Mouse (Mus musculus): ENCODE results near the gene Cyyr1. TPM values are rescaled to one million over a fixed set of nuclear protein-coding genes. Genes with fewer than 3 reads are reported as not detected.
A peak's percentile ranks its signal among the peaks of the same experiment; 100 is the strongest.

Cyyr1 gene
- polyA plus RNA-seq, 1 experiment from 2014 or later = 2.5 TPM

DNA sequence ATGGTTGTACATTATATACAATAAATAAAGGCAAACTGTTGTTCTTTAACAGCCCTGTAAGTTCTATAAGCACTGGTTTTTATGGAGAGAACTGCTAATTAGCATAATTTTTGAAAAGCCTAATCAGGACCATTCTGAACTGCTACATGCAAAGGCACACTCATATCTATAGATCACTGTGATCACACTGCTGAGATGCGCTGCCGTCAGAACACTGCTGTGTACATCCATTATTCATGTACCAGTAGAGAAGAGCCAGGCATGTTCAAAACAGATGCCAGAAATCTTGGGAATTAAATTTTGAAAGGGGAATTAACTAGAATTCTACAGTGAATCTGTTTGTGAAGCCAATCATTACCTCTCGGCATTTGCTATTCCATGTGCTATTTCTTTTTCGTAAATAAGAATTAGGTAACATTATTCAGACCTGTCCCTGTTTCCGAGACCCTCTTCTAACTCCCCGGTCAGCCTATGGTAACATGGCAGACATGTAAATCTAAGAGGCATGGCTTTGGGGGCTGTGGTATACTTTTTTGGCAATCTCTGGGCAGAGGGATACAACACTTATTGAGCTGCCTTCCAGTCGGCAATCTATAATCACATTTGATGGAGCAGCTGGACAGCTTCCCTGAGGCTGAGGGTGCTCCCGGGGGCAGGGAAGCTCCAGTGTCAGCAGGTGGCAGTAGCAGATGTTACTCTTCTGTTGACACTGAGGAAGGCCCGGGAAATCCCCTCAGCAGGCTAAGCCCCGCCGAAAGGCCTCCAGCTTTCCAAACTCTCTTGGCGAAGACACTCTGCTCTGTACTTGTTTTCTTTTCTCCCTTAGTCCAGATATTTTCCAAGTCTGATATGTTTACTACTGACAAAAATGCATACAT, 25.2 kb downstream of the Cyyr1 start:
- Histone ChIP-seq H3K4me3 (no peak overlapping the region), H3K4me2 (no peak overlapping the region), H3K4me1 (no peaks in the 10 kb centered on the region), H3K36me3 (ENCODE audit: poor library complexity, severe bottlenecking) (no peaks in the 10 kb centered on the region), H3K27me3 (no peaks in the 10 kb centered on the region), H3K9ac (no peak overlapping the region), H3K9me3 (replicated peaks) (no peaks in the 10 kb centered on the region), H3K27ac (no peak overlapping the region)
- WGBS = 59% methylated on average over 12 of the region's 12 CpGs
- ATAC-seq = peak; percentile 88

DNA sequence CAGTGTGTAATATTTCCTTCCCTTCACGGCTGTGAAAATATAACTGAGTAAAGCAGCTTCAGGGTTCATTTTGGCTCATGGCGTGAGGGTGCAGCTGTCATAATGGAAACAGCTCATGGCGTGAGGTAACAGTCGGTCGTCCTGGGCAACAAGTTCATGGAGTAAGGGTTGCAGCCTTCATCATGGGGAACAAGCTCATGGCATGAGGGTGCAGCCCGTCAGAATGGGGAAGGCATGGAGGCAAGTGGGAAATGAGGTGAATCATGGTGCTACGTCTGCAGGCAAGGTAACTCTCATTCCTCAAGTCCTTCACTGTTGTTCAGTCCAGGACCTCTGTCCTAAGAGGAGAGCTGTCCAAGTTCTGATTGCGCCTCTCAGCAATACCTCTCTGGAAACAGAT, 28.6 kb downstream of the Cyyr1 start:
- Histone ChIP-seq H3K4me1 (no peaks in the 10 kb centered on the region), H3K27ac (no peak overlapping the region), H3K4me3 (no peak overlapping the region), H3K9me3 (replicated peaks) (no peaks in the 10 kb centered on the region), H3K9ac (no peak overlapping the region), H3K27me3 (no peaks in the 10 kb centered on the region), H3K4me2 (no peak overlapping the region), H3K36me3 (ENCODE audit: poor library complexity, severe bottlenecking) (no peaks in the 10 kb centered on the region)
- 88% methylated on average over 8 of the region's 8 CpGs for WGBS
- ATAC-seq = no peak

DNA sequence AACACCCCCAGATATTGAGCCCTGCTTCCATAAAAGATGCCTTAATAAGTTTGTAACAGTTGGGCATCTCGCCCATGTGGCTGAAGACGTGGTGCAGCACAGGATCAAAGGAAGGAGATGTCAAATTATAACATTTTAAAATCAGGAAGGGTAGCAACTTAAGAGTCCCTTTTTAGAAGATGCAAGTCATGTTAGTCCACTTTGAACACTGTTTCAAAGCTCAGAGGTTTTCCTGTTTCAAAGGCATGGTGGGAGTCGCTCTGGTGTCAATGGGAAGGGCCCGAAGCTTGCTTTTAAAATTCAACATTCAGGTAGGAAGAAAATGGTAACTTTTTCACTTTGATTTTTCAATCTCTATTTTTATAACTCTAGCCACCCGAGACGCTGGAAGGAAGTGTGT, 45.9 kb downstream of the Cyyr1 start:
- H3K4me3 ChIP-seq = no peak overlapping the region
- H3K4me1 ChIP-seq = no peaks in the 10 kb centered on the region
- WGBS = 88% methylated on average over 6 of the region's 6 CpGs
- H3K27ac ChIP-seq = no peak overlapping the region
- ATAC-seq = no peak
- no peak overlapping the region for H3K4me2 ChIP-seq
- no peaks in the 10 kb centered on the region for H3K27me3 ChIP-seq
- H3K36me3 ChIP-seq (ENCODE audit: poor library complexity, severe bottlenecking) = no peaks in the 10 kb centered on the region
- H3K9me3 ChIP-seq (replicated peaks) = no peaks in the 10 kb centered on the region
- no peak overlapping the region for H3K9ac ChIP-seq

DNA sequence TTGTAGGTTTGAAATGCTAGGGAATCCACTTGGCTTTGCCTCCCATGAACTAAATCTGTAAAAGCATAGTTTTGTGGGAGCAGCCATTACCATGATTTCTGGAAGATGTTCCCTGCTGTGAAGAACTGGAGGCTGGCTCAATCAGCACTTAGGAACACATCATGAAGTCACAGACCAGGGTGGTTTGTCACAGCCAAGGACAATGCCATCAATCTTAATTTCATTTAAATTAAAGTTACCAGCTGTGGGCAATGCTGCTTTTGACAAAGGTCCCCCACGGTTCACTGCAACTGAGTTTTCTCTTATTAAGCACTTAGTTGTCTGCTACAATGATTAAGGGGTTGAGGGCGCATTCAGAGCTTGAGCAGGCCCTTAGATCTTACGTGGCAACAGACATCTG, 48.1 kb downstream of the Cyyr1 start:
- Histone ChIP-seq H3K9me3 (replicated peaks) (no peaks in the 10 kb centered on the region), H3K4me1 (no peaks in the 10 kb centered on the region), H3K4me2 (no peak overlapping the region), H3K4me3 (no peak overlapping the region), H3K27ac (no peak overlapping the region), H3K27me3 (no peaks in the 10 kb centered on the region), H3K9ac (no peak overlapping the region), H3K36me3 (ENCODE audit: poor library complexity, severe bottlenecking) (no peaks in the 10 kb centered on the region)
- peak; percentile 53; the same call in 1 of the 2 replicates for ATAC-seq
- WGBS = 37% methylated on average over 3 of the region's 3 CpGs

- Histone ChIP-seq H3K4me3 (no peak overlapping the region), H3K9me3 (replicated peaks) (no peaks in the 10 kb centered on the region), H3K9ac (no peak overlapping the region), H3K4me1 (no peaks in the 10 kb centered on the region), H3K27ac (no peak overlapping the region), H3K36me3 (ENCODE audit: poor library complexity, severe bottlenecking) (no peaks in the 10 kb centered on the region), H3K4me2 (no peak overlapping the region), H3K27me3 (no peaks in the 10 kb centered on the region)
- 80% methylated on average over 5 of the region's 5 CpGs for WGBS
- no peak for ATAC-seq
Measured at GRCm38 (mm10) chr16:85503416-85503815, 49.8 kb downstream of the Cyyr1 start.

GRCm38 (mm10) chr16:85495837-85496236, 57.4 kb downstream of the Cyyr1 start:
- Histone ChIP-seq H3K27me3 (no peaks in the 10 kb centered on the region), H3K27ac (no peak overlapping the region), H3K4me3 (no peak overlapping the region), H3K36me3 (ENCODE audit: poor library complexity, severe bottlenecking) (no peaks in the 10 kb centered on the region), H3K4me2 (no peak overlapping the region), H3K9ac (no peak overlapping the region), H3K4me1 (peaks cover 9% of the 10 kb centered on the region; the same call in 1 of the 2 replicates), H3K9me3 (replicated peaks) (no peaks in the 10 kb centered on the region)
- ATAC-seq = peak; percentile 77
- 61% methylated on average over 2 of the region's 2 CpGs for WGBS

GRCm38 (mm10) chr16:85488105-85488607, 65.0 kb downstream of the Cyyr1 start:
- Histone ChIP-seq H3K36me3 (ENCODE audit: poor library complexity, severe bottlenecking) (no peaks in the 10 kb centered on the region), H3K4me1 (no peaks in the 10 kb centered on the region), H3K27ac (no peak overlapping the region), H3K4me3 (no peak overlapping the region), H3K9ac (no peak overlapping the region), H3K27me3 (no peaks in the 10 kb centered on the region), H3K4me2 (no peak overlapping the region), H3K9me3 (replicated peaks) (no peaks in the 10 kb centered on the region)
- 84% methylated on average over 5 of the region's 5 CpGs for WGBS
- peak; percentile 54; the same call in 1 of the 2 replicates for ATAC-seq

DNA sequence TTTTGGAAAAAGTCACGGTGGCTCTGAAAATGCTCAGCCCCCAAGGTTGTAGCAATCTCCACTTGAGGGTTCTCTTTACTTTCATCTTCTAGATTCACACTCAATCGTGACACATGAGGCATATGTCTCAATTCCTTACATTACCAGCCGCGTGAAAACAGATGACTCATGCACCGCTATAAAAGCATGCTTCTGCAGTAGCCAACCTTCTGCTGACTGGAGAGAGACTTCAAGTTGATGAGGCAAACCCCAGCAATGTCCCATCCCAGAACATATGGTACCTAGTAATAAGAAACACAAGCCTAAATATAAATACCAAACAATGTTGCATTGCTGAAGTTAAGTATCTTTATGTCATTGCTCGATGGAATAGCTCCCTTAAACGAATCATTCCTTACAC, 65.9 kb downstream of the Cyyr1 start:
- no peak overlapping the region for H3K4me3 ChIP-seq
- no peaks in the 10 kb centered on the region for H3K36me3 ChIP-seq (ENCODE audit: poor library complexity, severe bottlenecking)
- no peak overlapping the region for H3K4me2 ChIP-seq
- H3K9me3 ChIP-seq (replicated peaks) = no peaks in the 10 kb centered on the region
- 93% methylated on average over 7 of the region's 7 CpGs for WGBS
- no peaks in the 10 kb centered on the region for H3K27me3 ChIP-seq
- no peak overlapping the region for H3K9ac ChIP-seq
- H3K4me1 ChIP-seq = no peaks in the 10 kb centered on the region
- H3K27ac ChIP-seq = no peak overlapping the region
- no peak for ATAC-seq

DNA sequence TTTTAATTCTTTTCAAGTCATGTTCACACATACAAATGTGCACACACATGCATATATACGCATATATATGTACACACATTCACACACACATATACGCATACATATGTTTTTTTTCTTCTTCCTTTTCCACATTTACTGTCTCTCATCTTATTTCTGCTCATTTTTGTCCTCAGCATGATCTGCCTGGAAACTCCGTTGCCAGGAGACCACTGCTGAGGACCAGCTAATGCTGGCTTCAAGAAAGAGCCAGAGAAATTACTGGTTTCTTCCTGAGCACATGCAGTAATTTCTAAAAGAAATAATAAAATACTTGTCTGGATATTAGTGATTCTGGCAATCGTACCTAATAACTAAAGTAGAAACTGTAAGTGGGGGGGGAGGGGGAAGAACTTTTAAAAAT, 68.6 kb downstream of the Cyyr1 start:
- ATAC-seq = no peak
- Histone ChIP-seq H3K9ac (no peak overlapping the region), H3K36me3 (ENCODE audit: poor library complexity, severe bottlenecking) (no peaks in the 10 kb centered on the region), H3K27me3 (no peaks in the 10 kb centered on the region), H3K27ac (no peak overlapping the region), H3K9me3 (replicated peaks) (no peaks in the 10 kb centered on the region), H3K4me2 (no peak overlapping the region), H3K4me1 (no peaks in the 10 kb centered on the region), H3K4me3 (no peak overlapping the region)
- WGBS = 78% methylated on average over 4 of the region's 4 CpGs

DNA sequence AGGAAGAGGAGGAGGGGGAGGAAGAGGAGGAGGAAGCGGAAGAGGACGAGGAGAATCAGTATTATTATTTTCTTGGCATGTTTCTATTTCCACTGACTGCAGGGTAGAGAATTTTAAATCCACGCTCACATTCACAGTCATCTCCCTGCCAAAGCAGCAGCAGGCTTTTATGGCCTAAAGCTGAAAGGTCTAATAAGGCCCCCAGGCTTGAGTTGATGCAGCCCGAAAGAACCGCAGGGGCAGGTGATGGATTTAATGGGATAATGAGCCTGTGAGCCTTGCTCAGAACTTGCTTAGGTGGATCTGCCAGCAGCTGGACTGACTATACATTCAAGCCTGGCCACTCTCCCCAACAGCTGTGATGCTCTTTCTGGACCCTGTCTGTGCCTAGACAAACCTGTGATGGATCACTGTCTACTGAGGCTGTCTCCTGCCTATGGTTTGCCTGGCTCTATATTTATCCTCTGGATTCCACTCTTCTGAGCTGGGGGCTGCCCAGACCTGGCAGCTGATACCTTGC, 78.6 kb downstream of the Cyyr1 start:
- Histone ChIP-seq H3K9me3 (replicated peaks) (no peaks in the 10 kb centered on the region), H3K36me3 (ENCODE audit: poor library complexity, severe bottlenecking) (no peaks in the 10 kb centered on the region), H3K4me1 (no peaks in the 10 kb centered on the region), H3K4me2 (no peak overlapping the region), H3K27ac (no peak overlapping the region), H3K9ac (no peak overlapping the region), H3K27me3 (no peaks in the 10 kb centered on the region), H3K4me3 (no peak overlapping the region)
- ATAC-seq = no peak
- 64% methylated on average over 5 of the region's 5 CpGs for WGBS

- no peaks in the 10 kb centered on the region for H3K36me3 ChIP-seq (ENCODE audit: poor library complexity, severe bottlenecking)
- no peak overlapping the region for H3K9ac ChIP-seq
- no peaks in the 10 kb centered on the region for H3K9me3 ChIP-seq (replicated peaks)
- ATAC-seq = no peak
- no peak overlapping the region for H3K4me2 ChIP-seq
- WGBS = 88% methylated on average over 4 of the region's 4 CpGs
- H3K4me3 ChIP-seq = no peak overlapping the region
- no peaks in the 10 kb centered on the region for H3K27me3 ChIP-seq
- H3K27ac ChIP-seq = no peak overlapping the region
- H3K4me1 ChIP-seq = no peaks in the 10 kb centered on the region
Measured at GRCm38 (mm10) chr16:85470057-85470456, 83.1 kb downstream of the Cyyr1 start.

DNA sequence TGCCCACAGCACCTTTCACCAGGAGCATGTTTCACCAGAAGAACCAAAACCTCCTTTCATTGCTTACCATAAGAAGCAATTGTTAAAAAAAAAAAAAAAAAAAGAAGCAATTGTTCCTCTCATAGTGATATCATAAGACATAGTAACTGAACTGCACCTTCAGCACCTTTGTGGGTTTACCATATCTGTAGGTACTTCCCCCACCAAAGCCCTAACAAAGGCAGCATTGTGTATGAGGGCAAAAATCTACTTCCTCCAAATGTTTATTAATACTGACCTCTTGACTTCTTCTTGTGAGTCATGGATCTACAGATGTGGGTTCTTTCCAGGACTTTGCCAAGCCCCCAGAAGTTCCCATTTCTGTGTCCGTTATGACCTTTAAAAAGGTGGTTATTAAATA, 98.2 kb downstream of the Cyyr1 start:
- 91% methylated on average over 1 of the region's 1 CpGs for WGBS
- Histone ChIP-seq H3K4me2 (no peak overlapping the region), H3K36me3 (ENCODE audit: poor library complexity, severe bottlenecking) (no peaks in the 10 kb centered on the region), H3K4me1 (no peaks in the 10 kb centered on the region), H3K4me3 (no peak overlapping the region), H3K27ac (no peak overlapping the region), H3K9me3 (replicated peaks) (no peaks in the 10 kb centered on the region), H3K9ac (no peak overlapping the region), H3K27me3 (no peaks in the 10 kb centered on the region)
- ATAC-seq = no peak

Measured in forebrain, embryonic 13.5 days (tissue).